Mouse (Mus musculus) CH12.LX (cell line): ENCODE data around the gene Mcm8. TPM values are rescaled to one million over a fixed set of nuclear protein-coding genes. Genes with fewer than 3 reads are reported as not detected.

Source experiments
- DNase-seq: peaks from one replicate; pipeline ENCODE4 v3.0.0-alpha.2; 2013; ENCODE audit errors: extremely low read depth
- H3K27ac ChIP-seq: 2 replicates; pipeline ENCODE4 v1.5.1; 2012; ENCODE audit warnings: low read depth, mild to moderate bottlenecking, control low read depth, moderate library complexity; ENCODE audit not compliant: insufficient read depth
- H3K27me3 ChIP-seq: replicated peaks from 2 replicates; pipeline ENCODE3; 2012; ENCODE audit warnings: inconsistent platforms
- H3K36me3 ChIP-seq, 2 experiments: replicated peaks in 1 of 2; 2 replicates each; pipeline versions ENCODE3 to v1.6.1; 2012; ENCODE audit warnings: inconsistent platforms in 1 of 2, low read length in 1 of 2, mild to moderate bottlenecking in 1 of 2, mixed read lengths in 1 of 2, moderate library complexity in 1 of 2; ENCODE audit not compliant: control insufficient read depth in 1 of 2, insufficient read depth in 1 of 2
- H3K4me1 ChIP-seq, 2 experiments: 2 replicates each; pipeline ENCODE4 v1.6.1; 2012; ENCODE audit warnings: inconsistent platforms in 1 of 2, moderate library complexity in 1 of 2; ENCODE audit not compliant: insufficient read depth in 2 of 2, control insufficient read depth in 1 of 2
- H3K4me2 ChIP-seq: 2 replicates; pipeline ENCODE4 v1.6.1; 2012; ENCODE audit warnings: low read depth, mild to moderate bottlenecking, control low read depth; ENCODE audit not compliant: poor library complexity, insufficient read depth, severe bottlenecking
- H3K4me3 ChIP-seq, 3 experiments: fragments of 150-350 bp in 1 of 3; sonication (generic) in 1 of 3; replicated peaks in 1 of 3; 2 replicates each; pipeline versions ENCODE3 to v1.5.1; 2011 to 2012; ENCODE audit warnings: low read depth in 2 of 3, low read length in 2 of 3, mild to moderate bottlenecking in 2 of 3, moderate library complexity in 2 of 3, control low read depth in 1 of 3, improper control_type of control experiment in 1 of 3, inconsistent platforms in 1 of 3, mixed read lengths in 1 of 3; ENCODE audit not compliant: poor library complexity in 1 of 3
- H3K79me2 ChIP-seq: replicated peaks from 2 replicates; pipeline ENCODE4 v1.6.1; 2012; ENCODE audit warnings: mild to moderate bottlenecking, moderate library complexity; ENCODE audit not compliant: control insufficient read depth, poor library complexity, insufficient read depth, severe bottlenecking; ENCODE audit errors: extremely low read depth
- H3K9ac ChIP-seq: 2 replicates; pipeline ENCODE4 v1.6.1; 2012; ENCODE audit warnings: low read depth, mild to moderate bottlenecking, control low read depth, moderate library complexity; ENCODE audit not compliant: insufficient read depth
- H3K9me3 ChIP-seq: replicated peaks from 2 replicates; pipeline ENCODE3; 2012; ENCODE audit warnings: low read length, inconsistent platforms, mixed read lengths
- CHD2 ChIP-seq: IDR thresholded peaks from 2 replicates; pipeline ENCODE4 v1.6.1; 2011; ENCODE audit warnings: low read length, improper control_type of control experiment
- CTCF ChIP-seq, 2 experiments: IDR thresholded peaks in 1 of 2; conservative IDR thresholded peaks in 1 of 2; 2 replicates each; pipeline ENCODE4 v1.5.1; 2011 to 2012; ENCODE audit warnings: low read depth in 2 of 2, low read length in 2 of 2, improper control_type of control experiment in 1 of 2, inconsistent platforms in 1 of 2, mild to moderate bottlenecking in 1 of 2, moderate library complexity in 1 of 2
- E2F4 ChIP-seq: IDR thresholded peaks from 2 replicates; pipeline ENCODE4 v1.6.1; 2011; ENCODE audit warnings: low read depth, low read length, improper control_type of control experiment; ENCODE audit not compliant: insufficient replicate concordance
- ELF1 ChIP-seq: IDR thresholded peaks from 2 replicates; pipeline ENCODE4 v1.6.1; 2014; ENCODE audit warnings: low read depth, mild to moderate bottlenecking, inconsistent platforms, low read length, improper control_type of control experiment
- GABPA ChIP-seq: IDR thresholded peaks from 2 replicates; pipeline ENCODE4 v1.6.1; 2012; ENCODE audit warnings: low read depth, low read length, improper control_type of control experiment, inconsistent platforms; ENCODE audit not compliant: insufficient replicate concordance
- IRF4 ChIP-seq: IDR thresholded peaks from 2 replicates; pipeline ENCODE4 v1.6.1; 2014; ENCODE audit warnings: low read depth, mild to moderate bottlenecking, inconsistent platforms, low read length, improper control_type of control experiment
- JUN ChIP-seq: IDR thresholded peaks from 2 replicates; pipeline ENCODE4 v1.6.1; 2011; ENCODE audit warnings: low read depth, mild to moderate bottlenecking, low read length, improper control_type of control experiment, moderate library complexity; ENCODE audit not compliant: insufficient read depth
- KAT2A ChIP-seq: IDR thresholded peaks from 2 replicates; pipeline ENCODE4 v1.6.1; 2012; ENCODE audit warnings: low read length, improper control_type of control experiment, inconsistent platforms; ENCODE audit not compliant: insufficient replicate concordance
- MAX ChIP-seq: IDR thresholded peaks from 2 replicates; pipeline ENCODE4 v1.6.1; 2011; ENCODE audit warnings: low read length, improper control_type of control experiment
- MXI1 ChIP-seq: IDR thresholded peaks from 2 replicates; pipeline ENCODE4 v1.6.1; 2011; ENCODE audit warnings: mild to moderate bottlenecking, low read depth, low read length, improper control_type of control experiment
- NELFE ChIP-seq: IDR thresholded peaks from 2 replicates; pipeline ENCODE4 v1.6.1; 2011; ENCODE audit warnings: low read depth, low read length, improper control_type of control experiment
- NRF1 ChIP-seq: IDR thresholded peaks from 2 replicates; pipeline ENCODE4 v1.6.1; 2014; ENCODE audit warnings: low read depth, mild to moderate bottlenecking, inconsistent platforms, low read length, improper control_type of control experiment, moderate library complexity
- RCOR1 ChIP-seq: conservative IDR thresholded peaks from 2 replicates; pipeline ENCODE4 v1.6.1; 2012; ENCODE audit warnings: low read depth, mild to moderate bottlenecking, inconsistent platforms, low read length, improper control_type of control experiment
- SIN3A ChIP-seq: IDR thresholded peaks from 2 replicates; pipeline ENCODE4 v1.6.1; 2012; ENCODE audit warnings: low read length, improper control_type of control experiment, inconsistent platforms
- TBP ChIP-seq: conservative IDR thresholded peaks from 2 replicates; pipeline ENCODE4 v1.6.1; 2011; ENCODE audit warnings: low read depth, low read length, improper control_type of control experiment
- TCF12 ChIP-seq: IDR thresholded peaks from 2 replicates; pipeline ENCODE4 v1.6.1; 2014; ENCODE audit warnings: low read depth, mild to moderate bottlenecking, inconsistent platforms, low read length, improper control_type of control experiment
- UBTF ChIP-seq: IDR thresholded peaks from 2 replicates; pipeline ENCODE4 v1.6.1; 2012; ENCODE audit warnings: low read depth, mild to moderate bottlenecking, inconsistent platforms, low read length, improper control_type of control experiment, moderate library complexity
- USF1 ChIP-seq: IDR thresholded peaks from 2 replicates; pipeline ENCODE4 v1.6.1; 2014; ENCODE audit warnings: low read depth, mild to moderate bottlenecking, inconsistent platforms, low read length, improper control_type of control experiment
- USF2 ChIP-seq: conservative IDR thresholded peaks from 2 replicates; pipeline ENCODE4 v1.6.1; 2011; ENCODE audit warnings: low read depth, low read length, improper control_type of control experiment
- ZMIZ1 ChIP-seq: IDR thresholded peaks from 2 replicates; pipeline ENCODE4 v1.6.1; 2012; ENCODE audit warnings: low read depth, mild to moderate bottlenecking, inconsistent platforms, low read length, improper control_type of control experiment
- ZNF384 ChIP-seq: IDR thresholded peaks from 2 replicates; pipeline ENCODE4 v1.6.1; 2012; ENCODE audit warnings: low read depth, low read length, improper control_type of control experiment, inconsistent platforms
- dilution Hi-C: fragments of 300-500 bp; cut with MboI; formaldehyde crosslinking; loops from 2 replicates; pipeline ENCODE4 v1.14.3; 2020; ENCODE audit warnings: low sequenced_read_pairs; ENCODE audit not compliant: extremely low pct_unique_long_range_greater_than_20kb, extremely low pct_ligation_motif_present
- in situ Hi-C: fragments of 300-500 bp; cut with MboI; formaldehyde crosslinking; loops from 3 replicates; pipeline ENCODE4 v1.14.3; 2019; ENCODE audit warnings: low sequenced_read_pairs, low pct_ligation_motif_present, low pct_unique_long_range_greater_than_20kb, mixed read lengths
- polyA plus RNA-seq: library from polyadenylated mRNA; unstranded; fragments of >175 nt; gene quantifications from 2 replicates; pipeline ENCODE4 v1.2.1, GENCODE M21; 2012; ENCODE audit warnings: low read depth; ENCODE audit not compliant: insufficient read length
- total RNA-seq, 2 experiments: library from RNA; depleted of rRNA; stranded (reverse); fragments of 300-350 nt in 1 of 2; fragments of >200 nt in 1 of 2; gene quantifications; 2 replicates each; pipeline ENCODE4 v1.2.3; 2012 to 2014

The Mcm8 gene
- total and polyA plus RNA-seq, 3 experiments: 24.6 to 26.9 (median 24.7) TPM

DNA sequence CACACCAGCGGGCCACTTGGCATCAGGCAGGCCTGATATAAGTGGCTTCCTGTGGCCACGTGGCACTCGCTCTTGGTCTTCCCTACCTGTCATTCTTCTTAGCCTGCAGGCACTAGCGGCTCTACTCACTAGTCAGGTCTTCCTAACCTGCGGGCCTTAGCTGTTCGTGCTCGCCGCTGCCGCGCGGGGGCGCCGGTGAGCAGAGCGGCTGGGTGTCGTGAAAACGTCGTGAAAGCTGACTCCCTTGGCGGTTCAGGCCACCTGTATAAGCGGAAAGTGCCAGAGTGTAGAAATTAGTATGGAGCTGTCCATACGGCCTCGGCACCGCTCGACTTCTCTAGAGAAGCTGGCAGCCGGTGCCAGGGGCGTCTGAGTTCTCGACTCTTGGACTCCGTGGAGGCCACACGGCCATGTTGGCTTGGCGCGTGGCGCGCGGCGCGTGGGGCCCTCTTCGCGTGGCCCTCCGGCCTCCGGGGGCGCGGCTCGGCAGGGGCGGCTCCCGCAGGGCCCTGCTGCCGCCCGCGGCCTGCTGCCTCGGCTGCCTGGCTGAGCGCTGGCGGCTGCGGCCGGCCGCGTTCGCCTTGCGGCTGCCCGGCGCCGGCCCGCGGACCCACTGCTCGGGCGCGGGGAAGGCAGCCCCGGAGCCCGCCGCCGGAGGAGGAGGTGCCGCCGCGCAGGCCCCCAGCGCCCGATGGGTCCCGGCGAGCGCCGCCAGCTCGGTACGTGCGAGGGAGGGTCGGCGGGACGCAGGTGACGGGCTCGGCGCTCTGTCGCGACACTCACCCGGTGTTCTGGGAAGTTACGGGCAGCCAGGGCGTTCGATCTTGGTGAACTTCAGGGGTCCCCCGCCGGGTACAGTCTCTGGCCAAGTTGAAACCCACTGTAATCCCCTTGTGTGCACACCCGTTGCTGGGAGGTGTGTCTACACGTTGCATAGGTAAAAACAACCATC, 30.7 kb downstream of the Mcm8 start, which contains the start of gene Crls1 (continued):
- TF ChIP-seq JUN (no peak), KAT2A (peak; percentile 89), USF1 (peak; percentile 62), NELFE (peak; percentile 94), TCF12 (peak; percentile 86), RCOR1 (no peak), MAX (peak; percentile 88; the same call in 1 of the 2 replicates), UBTF (peak; percentile 86), NRF1 (0 out of 2 replicates have a peak, but pooled peaks have one; percentile 29), ZNF384 (no peak), MXI1 (peak; percentile 93), CHD2 (no peak), ELF1 (peak; percentile 63), IRF4 (peak; percentile 71), GABPA (peak; percentile 32; the same call in 1 of the 2 replicates), USF2 (peak; percentile 42; the same call in 1 of the 2 replicates), ZMIZ1 (peak; percentile 92), SIN3A (peak; percentile 97)

DNA sequence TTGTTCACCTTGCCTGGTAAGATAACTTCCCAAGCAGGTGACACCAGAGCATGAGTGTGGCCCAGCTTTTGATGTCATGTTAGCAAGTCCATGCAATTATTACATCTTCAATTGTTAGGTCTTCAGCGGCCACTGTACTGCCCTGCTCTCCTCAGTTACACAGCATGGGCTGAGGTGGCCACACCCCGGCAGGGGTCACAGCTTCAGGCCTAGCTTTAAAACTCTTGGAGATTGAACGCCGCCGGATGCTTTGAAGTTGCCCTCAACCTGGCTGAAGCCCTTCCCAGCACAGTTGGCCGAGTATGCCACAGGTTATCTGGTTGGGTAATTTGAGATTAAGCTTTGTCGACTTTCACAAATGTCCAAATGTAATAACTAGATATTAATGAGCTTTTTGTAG, 31.6 kb downstream of the Mcm8 start:
- dilution Hi-C loops: no loop called here
- Histone ChIP-seq H3K4me2 (peak overlapping the region; percentile 76), H3K9me3 (no peaks in the 10 kb centered on the region)
- DNase-seq: peak; percentile 12
- 0 out of 2 replicates have a peak, but pooled peaks have one; percentile 20 for TF ChIP-seq TBP
- TF ChIP-seq E2F4: no peak
- no peak for TF ChIP-seq CTCF (conservative IDR thresholded peaks at IDR 0.05 in 1 of 2, IDR thresholded peaks at IDR 0.05 in 1 of 2; ENCODE audit: low read depth in 2 of 2, low read length in 2 of 2)
- TF ChIP-seq, all 38 proteins: peak for 1
- Histone ChIP-seq H3K9ac (peak overlapping the region; percentile 95), H3K79me2 (peaks cover 22% of the 10 kb centered on the region), H3K27me3 (no peaks in the 10 kb centered on the region), H3K4me1 (peaks cover 3 to 30% of the 10 kb centered on the region in 2 experiments; a peak in 3 of 4 replicates), H3K4me3 (peak overlapping the region; percentile 92 to 99 (median 93)), H3K27ac (no peak overlapping the region), H3K36me3 (peaks cover 19 to 45% of the 10 kb centered on the region in 2 experiments)
- in situ Hi-C loops: loop anchor here (5.0 kb wide), 1 partner anchor 55 kb away; no protein-coding TSS in a partner anchor
